Mouse (Mus musculus) stomach, embryonic 16.5 days (tissue): ENCODE results near the gene Tmem191c. TPM values are rescaled to one million over a fixed set of nuclear protein-coding genes. Genes with fewer than 3 reads are reported as not detected.

Experiments
- ATAC-seq: fragments of 200-750 bp; cut with Nextera tagmentation; 2 replicates; pipeline ENCODE4 v1.8.0; 2017; ENCODE audit warnings: moderate number of reproducible peaks, moderate TSS enrichment; ENCODE audit not compliant: insufficient read depth, low FRiP score
- H3K27ac ChIP-seq: fragments of 300-500 bp; sonication (generic); 2 replicates; pipeline ENCODE4 v1.5.1; 2014; ENCODE audit warnings: low read length
- H3K27me3 ChIP-seq: fragments of 300-500 bp; sonication (generic); 2 replicates; pipeline ENCODE4 v1.6.1; 2014; ENCODE audit warnings: low read length, control low read depth, mixed read lengths; ENCODE audit not compliant: control insufficient read depth, insufficient read depth
- H3K36me3 ChIP-seq: fragments of 300-500 bp; sonication (generic); 2 replicates; pipeline ENCODE4 v1.6.1; 2014; ENCODE audit warnings: low read length; ENCODE audit not compliant: control insufficient read depth, insufficient read depth
- H3K4me1 ChIP-seq: fragments of 300-500 bp; sonication (generic); 2 replicates; pipeline ENCODE4 v1.6.1; 2014; ENCODE audit warnings: low read length, control low read depth, mixed read lengths; ENCODE audit not compliant: control insufficient read depth, insufficient read depth
- H3K4me2 ChIP-seq: fragments of 300-500 bp; sonication (generic); 2 replicates; pipeline ENCODE4 v1.6.1; 2014; ENCODE audit warnings: low read depth, low read length, mixed read lengths
- H3K4me3 ChIP-seq: fragments of 300-500 bp; sonication (generic); replicated peaks from 2 replicates; pipeline ENCODE4 v1.5.1; 2014; ENCODE audit warnings: mild to moderate bottlenecking, low read length
- H3K9ac ChIP-seq: fragments of 300-500 bp; sonication (generic); 2 replicates; pipeline ENCODE4 v1.6.1; 2014; ENCODE audit warnings: low read length
- H3K9me3 ChIP-seq: fragments of 300-500 bp; sonication (generic); replicated peaks from 2 replicates; pipeline ENCODE4 v1.6.1; 2016; ENCODE audit warnings: low read length, control low read depth; ENCODE audit not compliant: control insufficient read depth
- WGBS: fragments of 180-500 bp; shearing (Covaris S2); extraction: QIAGEN DNeasy Blood & Tissue Kit; methylation state at CpG from one replicate; pipeline ENCODE4 v1.1.7; 2014; 5-methylcytosine and 5-hydroxymethylcytosine counted together
- polyA plus RNA-seq: library from polyadenylated mRNA; unstranded; fragments of >200 nt; fragmentation: Nextera tagmentation; extraction: Ambion mirVana; gene quantifications from 2 replicates; pipeline ENCODE4 v1.2.1, GENCODE M21; 2015

The Tmem191c gene
- polyA plus RNA-seq, 1 experiment from 2014 or later = 16.3 TPM

- no peak within 1 kb of the TSS for H3K4me2 ChIP-seq
- no peak for ATAC-seq
- H3K4me3 ChIP-seq = no peak within 1 kb of the TSS
- no peaks in the 10 kb centered on the region for H3K36me3 ChIP-seq
- 70% methylated on average over 2 of the region's 2 CpGs for WGBS
- no peaks in the 10 kb centered on the region for H3K9me3 ChIP-seq
- no peak within 1 kb of the TSS for H3K9ac ChIP-seq
- H3K4me1 ChIP-seq = no peaks in the 10 kb centered on the region
- H3K27ac ChIP-seq = no peak within 1 kb of the TSS; the same call in 1 of the 2 replicates
- H3K27me3 ChIP-seq = no peaks in the 10 kb centered on the region
Observed at GRCm38 (mm10) chr16:17331116-17331515, 55.2 kb downstream of the Tmem191c start, which contains the start of gene Serpind1. Gene Serpind1 (plus strand): TSS chr16:17331371.

GRCm38 (mm10) chr16:17331855-17332254, 56.0 kb downstream of the Tmem191c start:
- ATAC-seq = no peak
- Histone ChIP-seq H3K4me2 (no peak overlapping the region), H3K4me1 (no peaks in the 10 kb centered on the region), H3K27me3 (no peaks in the 10 kb centered on the region), H3K4me3 (no peak overlapping the region), H3K9ac (no peak overlapping the region), H3K36me3 (no peaks in the 10 kb centered on the region), H3K27ac (no peak overlapping the region), H3K9me3 (no peaks in the 10 kb centered on the region)
- 88% methylated on average over 5 of the region's 5 CpGs for WGBS

Other genes starting within 250 kb of the Tmem191c start
- gene Ypel1, start 206.4 kb upstream of the Tmem191c start, polyA plus RNA-seq = 11.7 and 11.8 TPM in 2 replicates
- gene Ppil2, start 164.8 kb upstream of the Tmem191c start, polyA plus RNA-seq = 123 and 135 TPM in 2 replicates
- gene 2610318N02Rik, start 150.9 kb upstream of the Tmem191c start, polyA plus RNA-seq = 19.1 and 21.3 TPM in 2 replicates
- gene Sdf2l1, start 143.7 kb upstream of the Tmem191c start, polyA plus RNA-seq = 140 and 152 TPM in 2 replicates
- 15.9 and 20.2 TPM in 2 replicates for gene Ydjc, start 131.5 kb upstream of the Tmem191c start, polyA plus RNA-seq
- gene Ccdc116, start 128.8 kb upstream of the Tmem191c start, polyA plus RNA-seq = 1.6 TPM in 2 replicates
- gene Ube2l3, start 73.4 kb upstream of the Tmem191c start, polyA plus RNA-seq = 320 and 331 TPM in 2 replicates
- gene Rimbp3, start 67.5 kb upstream of the Tmem191c start, polyA plus RNA-seq = 0.44 and 0.57 TPM in 2 replicates
- gene Hic2, start 42.5 kb upstream of the Tmem191c start, polyA plus RNA-seq = 4.5 and 4.9 TPM in 2 replicates
- 7.8 and 10.7 TPM in 2 replicates for gene Serpind1, start 55.3 kb downstream of the Tmem191c start, polyA plus RNA-seq
- 19.4 and 20.9 TPM in 2 replicates for gene Snap29, start 129.9 kb downstream of the Tmem191c start, polyA plus RNA-seq
- gene Pi4ka, start 130.2 kb downstream of the Tmem191c start, polyA plus RNA-seq = 32.7 and 35.7 TPM in 2 replicates
- gene Crkl, start 175.9 kb downstream of the Tmem191c start, polyA plus RNA-seq = 51.2 and 53.1 TPM in 2 replicates
- 2.1 and 3.1 TPM in 2 replicates for gene Aifm3, start 213.5 kb downstream of the Tmem191c start, polyA plus RNA-seq
- gene Lztr1, start 232.6 kb downstream of the Tmem191c start, polyA plus RNA-seq = 89.4 and 90.8 TPM in 2 replicates